Mouse (Mus musculus) A20 (cell line): ENCODE data around the gene Cdc42bpb.
A peak's percentile ranks its signal among the peaks of the same experiment; 100 is the strongest.

Source experiments
- DNase-seq: peaks from one replicate; pipeline ENCODE4 v3.0.0-alpha.2; 2011; ENCODE audit warnings: low read depth, low spot score

The Cdc42bpb gene

GRCm38 (mm10) chr12:111343956-111344355, 33.6 kb downstream of the Cdc42bpb start:
- peak; percentile 24 for DNase-seq

DNA sequence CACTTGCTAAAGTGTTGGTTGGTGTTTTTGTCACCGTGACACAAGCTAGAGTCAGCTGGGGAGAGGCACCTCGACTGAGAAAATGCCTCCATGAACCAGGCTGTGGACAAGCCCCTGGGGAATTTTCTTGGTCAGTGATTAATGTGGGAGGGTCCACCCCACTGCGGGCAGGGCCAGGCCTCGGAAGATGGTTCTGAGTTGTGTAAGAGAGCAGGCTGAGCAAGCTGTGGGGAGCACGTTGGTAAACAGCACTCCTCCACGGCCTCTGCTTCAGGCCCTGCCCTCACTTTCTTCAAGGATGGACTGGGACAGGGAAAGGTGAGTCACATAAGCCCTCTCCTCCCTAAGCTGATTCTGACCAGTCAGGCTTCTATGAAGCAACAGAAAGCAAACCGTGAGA, 36.8 kb downstream of the Cdc42bpb start:
- no peak for DNase-seq

GRCm38 (mm10) chr12:111337864-111338354, 39.6 kb downstream of the Cdc42bpb start:
- no peak for DNase-seq

- DNase-seq: no peak
These were observed 44.4 kb downstream of the Cdc42bpb start for GRCm38 (mm10) chr12:111333020-111333605.

DNA sequence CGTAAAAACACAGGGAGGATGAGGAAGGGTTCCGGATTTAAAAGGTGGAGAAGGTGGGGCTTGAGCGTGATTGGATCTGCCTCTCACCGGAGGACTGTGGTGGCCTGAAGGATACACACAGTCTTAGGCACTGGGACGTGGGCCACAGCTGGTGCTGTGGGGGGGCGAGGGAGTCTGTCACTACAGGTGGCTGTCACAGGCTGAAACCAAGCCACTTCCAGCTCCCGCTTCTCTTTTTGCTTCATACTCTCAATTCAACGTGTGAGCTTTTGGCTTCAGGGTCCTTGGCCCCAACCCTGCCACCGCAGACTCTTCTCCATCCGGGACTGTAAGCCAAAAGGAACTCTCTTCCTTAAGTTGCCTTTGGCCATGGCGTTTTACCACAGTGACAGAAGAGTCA, 45.1 kb downstream of the Cdc42bpb start:
- peak; percentile 35 for DNase-seq

DNA sequence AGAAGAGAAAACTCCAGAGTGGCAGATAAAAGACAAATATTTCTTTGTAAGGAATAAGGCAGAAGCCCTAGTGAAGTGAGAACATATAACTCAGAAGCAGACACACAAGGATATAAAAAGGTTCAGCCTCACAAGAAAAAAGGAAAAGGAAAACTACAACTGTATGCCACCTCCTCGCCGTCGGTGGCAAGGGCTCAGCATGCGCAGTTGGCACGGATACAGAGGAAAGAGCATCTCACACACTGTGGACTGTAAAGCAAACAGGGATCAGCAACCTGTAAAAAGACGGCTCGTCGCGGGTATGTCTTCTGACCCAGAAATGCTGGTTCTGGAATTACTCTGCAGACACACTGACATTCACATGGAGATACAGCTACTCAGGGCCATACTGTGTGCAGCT, 45.9 kb downstream of the Cdc42bpb start:
- no peak for DNase-seq

DNA sequence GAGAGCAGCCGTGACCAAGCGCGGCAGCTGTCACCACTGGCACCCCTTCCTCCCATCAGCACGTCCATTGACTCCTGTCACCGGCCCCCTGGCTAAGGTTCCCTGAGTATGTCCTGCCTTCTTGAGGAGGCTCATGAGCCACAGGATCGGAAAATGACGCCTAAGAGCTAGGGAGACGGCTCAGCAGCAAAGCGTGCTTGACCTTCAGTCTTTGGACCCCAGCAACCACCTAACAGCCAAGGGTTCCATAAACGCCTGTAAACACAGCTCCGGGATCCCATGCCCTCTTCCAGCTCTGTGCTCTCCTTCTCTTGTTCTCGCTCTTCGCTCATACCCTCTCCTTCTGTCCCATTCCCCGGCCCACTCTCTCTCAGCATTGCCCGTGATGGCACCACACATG, 48.2 kb downstream of the Cdc42bpb start:
- DNase-seq: no peak

- DNase-seq: peak; percentile 16
These were observed 49.2 kb downstream of the Cdc42bpb start for GRCm38 (mm10) chr12:111328360-111328759.

- DNase-seq: peak; percentile 61
These were observed 51.6 kb downstream of the Cdc42bpb start for GRCm38 (mm10) chr12:111325744-111326424.

GRCm38 (mm10) chr12:111324949-111325348, 52.6 kb downstream of the Cdc42bpb start:
- DNase-seq: no peak

DNA sequence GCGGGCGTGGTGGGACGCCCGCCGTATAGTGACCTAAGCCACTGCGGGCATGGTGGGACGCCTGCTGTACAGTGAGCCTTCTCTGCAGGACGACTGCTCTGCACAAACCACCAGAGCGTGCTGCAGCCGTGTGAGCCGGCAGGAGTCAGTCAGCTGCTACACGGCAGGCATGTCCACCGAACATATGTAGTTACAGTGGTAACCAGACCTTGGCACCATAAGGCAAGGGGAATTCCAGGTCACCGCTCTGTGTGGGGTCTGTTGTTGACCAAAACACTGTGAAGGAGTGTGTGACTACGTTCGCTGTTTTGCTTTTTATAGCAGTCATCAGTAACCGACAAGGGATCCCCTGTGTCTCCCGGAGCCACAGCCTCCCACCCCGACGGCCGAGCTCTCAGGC, 53.0 kb downstream of the Cdc42bpb start:
- DNase-seq: no peak

- DNase-seq: no peak
These were observed 54.1 kb downstream of the Cdc42bpb start for GRCm38 (mm10) chr12:111323423-111323822.

DNA sequence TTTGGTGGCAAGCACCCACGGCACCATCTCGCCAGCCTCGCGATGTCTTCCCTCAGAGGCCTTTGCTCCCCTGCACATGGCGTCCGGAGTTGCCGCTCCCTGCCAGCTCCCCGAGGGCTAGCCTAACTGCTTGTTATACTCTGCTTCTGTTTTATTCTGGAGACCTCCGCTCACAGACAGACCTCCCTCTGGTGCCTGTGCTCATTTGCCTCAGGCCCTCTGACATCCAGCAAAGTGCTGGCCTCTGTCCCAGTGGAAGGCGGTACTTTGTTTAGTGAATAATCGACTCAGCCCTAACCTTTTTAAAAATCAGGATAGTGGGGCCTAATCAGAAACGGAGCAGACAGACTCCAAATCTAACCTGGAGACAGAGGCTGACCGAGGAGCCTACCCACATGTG, 55.7 kb downstream of the Cdc42bpb start:
- DNase-seq: no peak

GRCm38 (mm10) chr12:111320549-111320948, 57.0 kb downstream of the Cdc42bpb start:
- DNase-seq: no peak

- DNase-seq: no peak
These were observed 59.8 kb downstream of the Cdc42bpb start for GRCm38 (mm10) chr12:111317694-111318093.

GRCm38 (mm10) chr12:111314273-111314672, 63.2 kb downstream of the Cdc42bpb start:
- no peak for DNase-seq

DNA sequence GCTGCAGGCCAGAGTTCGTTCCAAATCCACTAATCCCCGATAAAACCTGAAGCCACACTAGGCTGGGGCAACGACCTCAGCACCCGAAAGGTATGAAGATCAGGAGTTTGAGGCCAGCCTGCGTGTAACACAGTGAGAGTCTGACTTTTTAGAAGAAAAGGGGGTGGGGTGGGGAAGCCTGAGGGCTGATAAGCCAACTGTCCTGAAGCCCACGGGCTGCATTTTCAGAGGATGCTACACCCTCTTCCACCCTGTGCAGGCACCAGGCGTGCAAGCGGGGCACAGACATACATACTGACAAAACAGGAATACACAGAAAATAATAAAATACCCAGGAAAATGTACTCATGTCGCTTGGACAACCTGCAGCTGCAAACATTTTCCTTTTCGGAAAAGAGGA, 65.7 kb downstream of the Cdc42bpb start:
- DNase-seq: no peak

DNA sequence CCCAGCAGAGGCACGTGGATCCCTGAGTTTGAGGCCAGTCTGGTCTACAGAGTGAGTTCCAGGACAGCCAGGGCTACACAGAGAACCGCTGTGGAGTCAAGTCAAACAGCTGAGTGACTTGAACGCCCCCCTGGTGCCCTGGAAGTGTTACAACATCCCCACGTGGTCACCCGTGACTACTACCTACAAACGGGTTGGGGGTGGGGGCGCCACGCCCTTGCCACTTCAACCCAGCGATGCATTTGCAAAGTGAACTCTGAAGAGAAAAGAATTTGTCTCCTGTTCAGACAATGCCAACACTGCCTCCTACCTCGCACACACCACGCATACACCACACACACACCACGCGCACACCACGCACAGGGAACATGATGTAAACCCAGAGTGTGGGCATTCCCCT, 67.6 kb downstream of the Cdc42bpb start:
- no peak for DNase-seq

DNA sequence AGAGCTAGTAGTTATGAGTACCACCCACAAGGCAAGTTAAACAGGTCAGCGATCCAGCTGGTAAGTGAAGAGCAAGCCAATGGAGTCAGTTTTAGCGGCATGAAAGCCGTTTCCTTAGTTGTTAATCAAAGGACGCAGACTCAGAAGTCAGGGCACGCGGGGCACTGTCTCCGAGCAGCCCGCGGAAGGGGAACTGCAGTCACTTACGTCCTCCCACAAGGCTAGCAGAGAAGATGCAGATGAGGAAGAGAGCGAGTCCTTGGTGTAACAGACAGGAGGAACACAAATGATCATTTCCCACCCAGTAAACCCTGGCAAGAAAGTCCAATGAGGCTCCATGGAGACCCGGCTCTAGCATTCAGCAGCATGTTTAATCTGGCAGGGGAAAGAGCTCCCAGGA, 68.3 kb downstream of the Cdc42bpb start:
- DNase-seq: no peak

DNA sequence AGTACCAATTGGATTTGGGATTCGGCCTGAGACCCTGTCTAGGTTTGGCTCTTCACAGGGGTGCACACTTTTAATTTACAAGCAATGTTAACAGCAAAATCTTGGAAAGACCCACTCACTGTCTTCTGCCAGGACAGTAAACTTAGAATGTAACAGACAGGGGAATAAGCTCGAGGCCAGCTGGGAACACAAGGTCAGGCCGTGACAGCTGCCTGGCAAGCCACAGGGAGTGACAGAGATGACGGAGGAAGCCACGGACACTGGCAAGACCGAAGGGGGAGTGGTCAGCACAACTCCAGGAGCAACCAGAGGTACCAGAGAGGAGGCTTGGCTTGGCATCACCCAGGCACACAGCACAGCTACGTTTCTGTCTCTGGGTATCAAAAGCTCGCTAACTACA, 70.7 kb downstream of the Cdc42bpb start:
- DNase-seq: no peak

DNA sequence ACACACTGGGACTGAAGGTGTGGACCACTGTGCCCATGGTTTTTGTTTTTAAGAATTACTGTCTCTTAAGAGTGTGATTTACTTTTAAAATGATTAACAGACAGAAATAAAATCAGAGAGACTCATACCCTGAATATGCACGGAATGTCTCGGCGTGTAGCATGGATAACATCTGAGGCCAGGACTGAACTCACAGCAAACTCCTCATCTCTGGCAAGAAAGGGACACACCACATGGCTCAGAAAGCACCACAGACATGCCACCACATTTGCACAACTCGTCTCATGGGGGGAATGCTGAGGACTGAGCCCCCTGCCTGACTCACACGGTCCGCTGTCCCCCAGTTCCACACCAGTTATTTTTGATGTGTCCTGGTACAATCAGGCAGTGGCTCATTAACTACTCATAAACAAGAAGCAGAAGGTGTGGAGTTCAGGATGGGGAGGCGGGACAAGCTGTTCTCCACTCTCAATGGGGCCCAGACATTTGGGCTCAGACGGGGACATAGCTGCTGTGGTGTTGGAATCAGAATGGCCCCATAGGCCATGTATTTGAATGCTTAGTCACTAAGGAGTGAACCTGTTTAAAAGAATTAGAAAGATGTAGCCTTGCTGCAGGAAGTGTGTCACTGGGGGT, 73.7 kb downstream of the Cdc42bpb start:
- DNase-seq: no peak

- DNase-seq: peak; percentile 93
These were observed 75.5 kb downstream of the Cdc42bpb start for GRCm38 (mm10) chr12:111302018-111302345.
